Mouse (Mus musculus): ENCODE results near the gene Fggy.

Gene Fggy

GRCm38 (mm10) chr4:95862781-95863499 lies 305.6 kb downstream of the Fggy start:
- no peak for DNase-seq

GRCm38 (mm10) chr4:95863500-95863803 lies 306.1 kb downstream of the Fggy start:
- DNase-seq: no peak

DNA sequence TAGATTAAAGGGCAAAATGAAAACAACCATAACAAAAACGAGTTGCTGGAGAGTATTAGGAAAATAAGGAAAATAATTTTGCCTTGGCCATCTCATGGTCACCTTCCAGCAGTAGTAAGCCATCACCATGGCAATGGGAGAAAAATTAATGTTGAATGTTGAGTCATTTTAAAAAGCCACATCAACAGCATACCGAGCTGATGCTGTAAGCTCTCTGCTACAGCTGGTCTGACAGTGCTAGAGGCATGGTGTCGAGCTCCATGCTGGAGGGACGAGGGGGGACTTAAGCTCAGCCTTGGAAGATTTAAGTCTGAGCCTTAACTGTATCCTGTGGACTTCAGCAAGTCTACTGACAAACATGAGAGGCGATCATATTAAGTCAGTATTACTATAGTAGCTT lies 307.9 kb downstream of the Fggy start:
- DNase-seq: no peak

GRCm38 (mm10) chr4:95865882-95866281 lies 308.6 kb downstream of the Fggy start:
- no peak for DNase-seq

GRCm38 (mm10) chr4:95867103-95867502 lies 309.8 kb downstream of the Fggy start:
- no peak for DNase-seq

DNA sequence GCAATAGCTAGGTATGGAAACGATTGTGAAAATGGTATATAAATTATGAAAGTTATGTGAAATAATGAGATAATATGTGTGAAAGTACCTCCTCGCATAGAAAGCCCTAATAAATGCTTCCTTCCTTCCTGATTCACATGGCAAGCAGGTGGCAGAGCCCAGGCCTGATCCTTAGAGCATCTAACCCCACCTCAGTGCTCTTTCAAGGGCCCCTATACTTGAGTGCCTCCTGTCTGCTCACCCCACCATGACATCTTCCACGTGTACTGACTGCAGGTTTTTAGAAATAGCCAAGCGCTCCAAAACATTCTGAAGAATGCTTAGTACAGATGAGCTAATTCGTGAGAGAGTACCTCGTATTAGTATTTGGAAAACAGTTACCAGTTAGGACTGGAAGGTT lies 311.0 kb downstream of the Fggy start:
- DNase-seq: no peak

DNA sequence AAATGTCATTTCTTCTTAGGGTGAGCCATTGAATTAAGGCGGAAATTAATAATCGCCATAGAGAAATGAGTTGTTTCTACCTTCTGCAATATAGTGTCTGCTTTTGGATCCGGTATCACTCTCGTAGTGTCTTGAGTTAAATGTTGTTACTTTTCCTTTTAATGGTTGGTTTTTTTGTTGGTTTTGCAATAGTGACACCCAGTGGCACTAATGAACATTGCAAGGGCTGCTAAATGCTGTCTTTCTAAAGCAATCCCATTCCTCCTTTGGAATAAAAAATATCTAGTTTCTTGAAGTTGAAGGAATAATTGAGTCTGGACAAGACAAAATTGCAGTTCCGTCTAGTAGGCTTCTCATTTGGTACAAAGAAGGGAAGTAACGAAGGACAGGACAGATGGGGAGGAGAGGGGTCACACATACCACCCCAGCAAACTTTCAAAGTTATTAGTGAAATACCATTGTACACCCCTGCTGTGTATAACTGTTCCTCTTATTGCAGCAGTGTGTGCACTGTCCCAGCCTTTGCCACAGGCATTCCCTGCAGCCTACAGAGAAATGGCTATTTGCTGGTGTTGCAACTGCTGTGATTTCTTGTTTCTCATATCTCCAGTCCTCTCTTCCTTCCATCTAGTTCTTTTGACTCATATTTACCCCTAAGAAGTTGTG lies 314.0 kb downstream of the Fggy start:
- peak; percentile 60 for DNase-seq

DNA sequence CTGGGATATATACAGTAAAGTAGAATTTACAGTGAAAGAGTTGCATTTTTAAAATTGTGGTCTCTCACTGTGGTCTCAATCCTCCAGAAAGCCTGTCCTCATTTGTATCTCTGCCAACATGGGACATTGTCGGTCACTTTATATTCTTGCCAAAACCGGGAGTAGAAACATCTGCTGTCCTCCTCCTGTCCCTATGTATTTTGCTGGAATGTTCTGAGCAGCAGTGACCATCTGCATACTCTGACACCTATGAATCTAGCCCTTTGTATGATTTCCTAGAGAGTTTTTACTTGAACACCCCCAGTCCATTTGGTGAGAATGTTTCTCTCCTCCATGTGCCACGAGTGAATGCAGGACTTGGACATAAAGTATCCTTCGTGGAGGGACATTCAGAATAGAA lies 318.6 kb downstream of the Fggy start:
- DNase-seq: no peak

DNA sequence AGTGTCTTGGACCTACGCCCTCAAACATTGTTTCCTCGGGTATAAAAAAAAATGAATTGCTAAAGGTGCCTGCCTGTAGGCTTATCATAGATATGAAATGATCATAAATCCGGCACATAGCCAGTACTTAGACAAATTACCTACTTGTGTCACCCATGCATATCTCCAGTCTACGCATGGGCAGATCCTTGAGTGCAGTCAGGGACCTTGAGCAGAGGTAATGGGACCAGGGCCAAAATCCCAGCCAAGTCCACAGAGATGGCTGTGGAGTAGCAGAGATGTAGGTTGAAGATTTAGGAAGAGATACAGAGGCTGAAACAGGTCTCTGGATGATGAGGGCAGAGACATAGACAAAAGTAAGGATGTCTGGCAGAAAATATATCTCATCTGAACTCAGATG lies 320.1 kb downstream of the Fggy start:
- DNase-seq: no peak

DNA sequence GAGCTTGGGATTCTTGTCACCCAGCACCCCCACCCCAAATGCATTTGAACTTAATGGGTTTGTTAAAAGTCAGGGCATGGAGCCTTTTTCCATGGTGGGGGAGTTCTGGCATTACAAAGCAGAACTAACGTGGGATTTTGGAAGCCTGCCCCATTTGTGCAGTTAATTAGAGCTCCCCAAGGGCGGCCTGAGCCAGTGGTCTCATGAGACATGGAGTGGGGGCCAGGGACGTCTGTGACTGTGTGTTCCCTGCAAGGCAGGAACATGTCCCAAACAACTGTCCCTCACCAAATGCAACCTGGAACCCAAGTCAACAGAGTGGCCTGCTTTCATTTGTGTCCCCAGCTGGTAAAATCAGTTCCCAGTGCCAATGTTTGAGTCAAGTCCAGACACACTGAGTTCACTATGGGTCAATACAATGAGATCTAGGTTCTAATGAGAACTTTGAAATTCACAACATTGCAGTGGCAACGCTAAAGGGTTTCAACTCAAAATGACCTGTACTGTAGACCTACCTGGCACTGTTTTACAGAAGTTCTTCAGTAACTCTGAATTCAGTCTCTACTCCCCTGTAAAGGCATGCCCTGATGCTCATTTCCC lies 324.5 kb downstream of the Fggy start:
- no peak for DNase-seq

GRCm38 (mm10) chr4:95884184-95885145 lies 327.2 kb downstream of the Fggy start:
- DNase-seq: no peak

DNA sequence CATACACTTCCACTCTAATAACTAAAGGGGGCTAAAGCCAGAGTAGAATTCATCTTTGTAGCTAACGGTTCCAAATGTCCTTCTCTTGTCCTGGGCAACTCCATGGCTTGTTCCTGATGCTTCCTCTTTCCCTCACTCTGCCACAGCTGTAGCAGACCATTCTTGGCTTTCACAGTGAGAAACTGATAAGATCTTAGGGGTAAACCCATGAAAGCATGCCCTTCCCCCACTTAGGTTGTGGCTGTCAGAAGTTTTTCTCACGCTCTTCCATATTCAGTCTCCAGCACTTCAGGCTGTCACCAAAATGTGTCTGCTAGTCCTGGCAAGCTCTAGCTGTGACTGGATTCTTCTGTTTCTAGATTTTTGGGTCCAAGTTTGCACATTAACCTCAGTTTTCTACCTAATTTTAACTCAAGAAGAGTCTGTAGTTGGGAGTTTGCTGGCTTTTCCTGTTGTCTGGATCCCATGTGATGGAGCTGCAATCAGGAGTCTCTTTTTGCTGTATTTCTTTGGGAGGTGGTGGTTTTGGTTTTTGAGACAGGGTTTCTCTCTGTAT lies 338.0 kb downstream of the Fggy start:
- DNase-seq: no peak

DNA sequence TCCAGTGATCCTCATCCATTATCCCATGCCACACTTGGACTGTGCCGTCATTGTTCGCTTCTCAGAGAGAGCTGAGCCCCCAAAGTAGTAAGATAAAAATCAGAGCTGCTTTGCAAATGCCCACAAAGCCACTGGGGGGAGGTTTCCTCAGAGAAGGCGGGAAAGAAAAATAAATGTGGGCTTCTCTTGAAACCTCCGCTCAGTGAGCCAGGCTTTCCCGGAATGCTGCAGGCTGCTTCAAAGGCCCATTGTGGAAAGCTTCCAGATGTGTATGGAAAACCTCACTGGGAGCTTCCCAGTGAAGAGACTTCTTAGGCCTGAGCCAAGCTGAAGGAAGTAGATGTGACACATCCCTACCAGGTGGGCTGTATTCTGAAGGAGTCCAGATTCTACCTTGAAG lies 339.3 kb downstream of the Fggy start:
- no peak for DNase-seq

GRCm38 (mm10) chr4:95897236-95897874 lies 340.0 kb downstream of the Fggy start:
- DNase-seq: no peak

- no peak for DNase-seq
Observed at GRCm38 (mm10) chr4:95898714-95899113, 341.4 kb downstream of the Fggy start.

DNA sequence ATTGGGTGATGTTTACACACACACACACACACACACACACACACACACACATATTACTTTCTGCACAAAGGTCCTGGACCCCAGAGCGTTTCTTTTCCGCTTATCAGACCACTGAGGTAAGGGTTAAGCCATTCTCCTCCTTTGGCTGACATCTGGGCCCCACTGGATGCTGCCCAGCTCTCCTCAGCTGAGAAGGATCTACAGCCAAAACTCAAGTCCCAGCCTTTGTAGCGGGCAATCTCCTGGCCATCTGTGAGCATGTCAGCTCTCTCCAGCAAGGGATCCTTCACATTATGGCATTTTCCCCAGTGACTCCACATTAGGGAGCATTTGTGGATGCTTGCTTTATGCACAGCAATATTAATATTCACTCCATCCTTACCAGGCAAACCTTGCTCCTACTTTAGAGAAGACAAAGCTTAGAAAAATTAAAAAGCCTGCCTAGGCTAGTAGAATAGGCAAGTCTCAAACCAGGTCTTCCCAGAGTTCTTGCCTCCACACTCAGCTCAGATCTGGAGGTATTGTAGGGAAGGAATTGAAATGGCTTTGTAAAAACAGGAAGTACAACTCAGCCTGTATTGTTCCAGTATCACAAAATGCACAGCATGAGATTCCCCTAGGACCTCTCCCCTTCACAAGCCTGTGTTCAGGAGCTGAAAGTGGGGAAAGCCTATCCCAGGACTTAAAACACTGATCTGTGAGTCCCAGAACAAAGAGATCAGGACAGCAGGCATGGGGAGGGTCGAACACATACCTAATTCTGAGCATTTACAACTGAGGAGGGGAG lies 342.8 kb downstream of the Fggy start:
- DNase-seq: no peak

- no peak for DNase-seq
Observed at GRCm38 (mm10) chr4:95900815-95901214, 343.5 kb downstream of the Fggy start.

DNA sequence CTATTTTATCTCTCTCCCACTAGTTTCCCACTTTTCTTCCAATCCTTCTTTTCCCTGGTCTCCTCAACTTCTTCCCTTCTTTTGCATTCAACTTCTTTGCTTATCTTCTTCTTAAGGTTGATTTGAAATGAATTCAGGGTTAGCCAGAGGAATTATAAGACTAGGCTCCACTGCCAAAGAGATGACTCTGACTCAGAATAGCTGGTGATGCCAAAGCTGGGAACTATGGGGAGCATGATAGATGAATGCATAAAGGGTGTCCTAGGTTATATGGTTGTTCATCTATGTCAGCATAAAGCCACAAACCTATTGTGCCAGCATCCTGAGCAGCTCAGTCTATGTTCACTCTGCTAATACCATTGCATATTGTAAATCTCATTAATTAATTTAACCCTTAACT lies 348.8 kb downstream of the Fggy start:
- DNase-seq: no peak

DNA sequence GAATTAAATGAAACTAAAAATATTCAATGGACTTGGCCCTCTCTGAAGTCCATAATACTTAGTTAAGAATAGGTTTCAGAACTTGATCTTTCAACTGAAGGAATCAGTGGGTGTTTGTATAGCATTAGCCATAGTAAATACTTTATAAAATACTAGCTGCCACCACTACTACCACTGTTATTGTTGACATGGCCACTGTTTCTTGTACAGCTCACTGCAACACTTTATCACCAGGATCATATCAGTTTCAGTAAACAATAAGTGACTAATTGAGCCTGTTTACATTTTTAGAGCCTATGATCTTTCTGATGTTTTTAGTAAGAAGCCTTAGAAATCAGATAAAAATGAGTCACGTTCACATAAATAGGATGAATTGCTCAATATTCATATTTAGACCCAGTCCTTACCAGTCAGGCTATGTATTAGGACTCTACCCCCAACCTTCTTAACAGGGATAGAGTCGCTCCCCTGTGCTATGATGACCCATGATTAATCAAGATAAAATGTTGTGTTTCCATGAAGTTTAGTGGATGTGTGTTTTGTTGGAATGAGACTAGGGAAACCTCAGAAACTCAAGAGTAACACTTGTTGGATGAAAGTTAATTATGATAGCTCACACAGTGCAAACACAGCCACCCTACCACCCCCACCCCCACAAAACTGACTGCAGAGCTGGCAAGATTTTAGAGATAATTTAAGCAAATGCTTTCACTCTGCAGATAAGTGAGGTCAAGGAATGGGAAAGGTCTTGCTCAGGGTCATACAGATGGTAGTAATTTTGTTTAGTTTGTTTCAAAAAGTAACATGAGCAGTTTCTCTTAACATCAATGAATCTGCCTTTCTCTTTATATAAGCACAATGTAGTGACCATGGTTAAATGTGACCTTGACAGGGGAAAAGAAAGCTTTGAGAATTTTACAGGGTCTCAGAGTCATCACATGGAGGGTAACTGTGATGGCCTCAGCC lies 352.7 kb downstream of the Fggy start:
- no peak for DNase-seq

DNA sequence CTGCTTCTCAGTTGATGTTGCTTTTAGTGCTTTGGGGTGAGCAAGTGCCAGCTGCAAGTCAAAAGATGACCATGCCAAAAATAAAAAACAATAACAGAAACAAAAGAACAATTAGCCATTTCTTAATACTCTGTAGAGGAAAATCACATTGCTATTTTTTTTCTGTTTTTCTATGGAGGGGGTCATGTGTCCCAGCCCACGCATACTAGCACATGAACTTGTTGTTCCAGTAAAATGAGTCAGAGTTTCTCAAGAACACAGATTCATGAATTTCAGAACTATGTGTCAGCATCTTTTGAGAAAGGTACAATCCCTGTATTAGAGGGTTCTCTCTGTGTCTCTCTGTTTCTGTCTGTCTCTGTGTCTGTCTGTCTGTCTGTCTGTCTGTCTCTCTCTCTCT lies 355.7 kb downstream of the Fggy start:
- DNase-seq: no peak

All from cerebellum, adult 9-10 months (tissue).